ENCODE assay signal across 27 mouse cellular contexts in genomic region chr3:82927917-82928316, GRCm38 (mm10). TPM values are rescaled to one million over a fixed set of nuclear protein-coding genes. Genes with fewer than 3 reads are reported as not detected.
"Had no signal": no experiment of that assay in that cellular context is flagged by ENCODE, and none has a peak within 500 bp of the region (broad histone marks: within the 10 kb centered on the region; RNA-seq: fewer than 3 reads in every experiment).

No protein-coding gene starts in this region.

- H3K27ac ChIP-seq: gastrocnemius, adult 2 months; heart, embryonic 10.5 days; hindbrain, embryonic 13.5 days; hindbrain, embryonic 15.5 days; hindbrain, postnatal 0 days; layer of hippocampus, adult 2 months; limb, embryonic 13.5 days; limb, embryonic 15.5 days; liver, embryonic 12.5 days; liver, embryonic 14.5 days had no signal

- H3K9me3 ChIP-seq: heart, embryonic 10.5 days; heart, embryonic 12.5 days; hindbrain, embryonic 13.5 days; hindbrain, embryonic 15.5 days; limb, embryonic 13.5 days; limb, embryonic 15.5 days; liver, embryonic 12.5 days had no signal

- H3K9ac ChIP-seq: heart, embryonic 12.5 days; hindbrain, embryonic 13.5 days; hindbrain, embryonic 15.5 days; limb, embryonic 13.5 days; limb, embryonic 15.5 days; liver, embryonic 12.5 days; liver, embryonic 14.5 days had no signal

- H3K36me3 ChIP-seq: heart, embryonic 10.5 days; heart, embryonic 12.5 days; hindbrain, embryonic 13.5 days; hindbrain, embryonic 15.5 days; limb, embryonic 13.5 days; limb, embryonic 15.5 days; liver, embryonic 12.5 days had no signal

- H3K4me3 ChIP-seq: gastrocnemius, adult 2 months; heart, embryonic 10.5 days; heart, embryonic 12.5 days; hindbrain, embryonic 13.5 days; hindbrain, embryonic 15.5 days; layer of hippocampus, adult 2 months; limb, embryonic 13.5 days; limb, embryonic 15.5 days; liver, embryonic 12.5 days had no signal

- DNase-seq: gastrocnemius, adult 2 months; gastrocnemius, postnatal 14 days; gastrocnemius, postnatal 36 days; heart, adult 18-20 months; heart, postnatal 10 days; kidney, adult 18-20 months; kidney, adult 8-10 months; kidney, postnatal 10 days; kidney, postnatal 25 days; kidney, postnatal 4 days; layer of hippocampus, postnatal 36 days; left cerebral cortex, postnatal 4 days had no signal

- H3K4me1 ChIP-seq: heart, embryonic 10.5 days; heart, embryonic 12.5 days; hindbrain, embryonic 13.5 days; hindbrain, embryonic 15.5 days; limb, embryonic 13.5 days; limb, embryonic 15.5 days; liver, embryonic 12.5 days had no signal

- H3K4me2 ChIP-seq: heart, embryonic 12.5 days; hindbrain, embryonic 13.5 days; hindbrain, embryonic 15.5 days; limb, embryonic 13.5 days; limb, embryonic 15.5 days; liver, embryonic 12.5 days had no signal

- ATAC-seq: hindbrain, postnatal 0 days; liver, embryonic 12.5 days had no signal

- H3K27me3 ChIP-seq: heart, embryonic 12.5 days; hindbrain, embryonic 13.5 days; hindbrain, embryonic 15.5 days; limb, embryonic 13.5 days; limb, embryonic 15.5 days; liver, embryonic 12.5 days had no signal

RNA-seq across cellular contexts. Expression of gene Lrat, which starts 24.1 kb away (rescaled TPM):
- total RNA-seq: gastrocnemius, postnatal 36 days; hematopoietic stem cell, adult 5-6 weeks; layer of hippocampus, postnatal 36 days had no signal
- polyA plus RNA-seq: heart, embryonic 10.5 days; hindbrain, embryonic 11.5 days; kidney, embryonic 14.5 days; limb, embryonic 11.5 days had no signal

RNA-seq across cellular contexts. Expression of gene Rbm46, which starts 51.6 kb away (rescaled TPM):
- total RNA-seq: gastrocnemius, postnatal 36 days; hematopoietic stem cell, adult 5-6 weeks had no signal
- polyA plus RNA-seq: liver, adult 2 months had no signal
